Mouse (Mus musculus): ENCODE data around the gene Gm8165.
"Not testable (repeated sequence)": the region's sequence is repeated elsewhere in the genome, so short reads cannot be mapped to it uniquely, and the experiment has no call there.

Gm8165 gene

GRCm38 (mm10) chr14:43677099-43677498, at the start of gene Gm8165:
Gene Gm8165 (minus strand): TSS chr14:43677199.
- DNase-seq (ENCODE audit: low spot score) = not testable (repeated sequence)

DNA sequence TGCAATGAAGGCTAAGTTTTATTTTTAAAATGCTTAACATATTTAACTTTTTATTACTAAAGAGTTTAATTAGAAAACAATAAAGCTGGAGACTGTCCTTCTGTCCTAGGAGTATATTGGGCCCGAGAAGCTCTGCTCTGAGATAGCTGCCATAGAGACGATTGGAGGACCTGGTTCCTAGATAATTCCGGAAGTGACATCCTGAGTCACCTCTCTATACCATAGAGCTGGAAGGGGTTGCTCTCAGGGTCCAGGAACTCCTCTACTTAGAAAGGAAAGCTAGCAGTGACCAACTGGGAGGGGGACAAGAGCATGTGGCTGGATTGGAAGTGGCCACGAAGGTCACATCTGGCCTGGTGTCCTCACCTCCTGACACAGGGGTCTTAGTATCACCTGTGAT, 20.6 kb upstream of the Gm8165 start, which contains the start of gene Gm7324:
Gm7324 (plus strand) TSS at position 208 of the 400 bp plus-strand sequence.
- not testable (repeated sequence) for DNase-seq (ENCODE audit: low spot score)

All from retina, embryonic 14.5 days (tissue).